Mouse (Mus musculus): Measurements from ENCODE around the gene Gm37240. TPM values are rescaled to one million over a fixed set of nuclear protein-coding genes. Genes with fewer than 3 reads are reported as not detected.

Gene Gm37240
- polyA plus RNA-seq, 1 experiment, result 0.77 TPM

DNA sequence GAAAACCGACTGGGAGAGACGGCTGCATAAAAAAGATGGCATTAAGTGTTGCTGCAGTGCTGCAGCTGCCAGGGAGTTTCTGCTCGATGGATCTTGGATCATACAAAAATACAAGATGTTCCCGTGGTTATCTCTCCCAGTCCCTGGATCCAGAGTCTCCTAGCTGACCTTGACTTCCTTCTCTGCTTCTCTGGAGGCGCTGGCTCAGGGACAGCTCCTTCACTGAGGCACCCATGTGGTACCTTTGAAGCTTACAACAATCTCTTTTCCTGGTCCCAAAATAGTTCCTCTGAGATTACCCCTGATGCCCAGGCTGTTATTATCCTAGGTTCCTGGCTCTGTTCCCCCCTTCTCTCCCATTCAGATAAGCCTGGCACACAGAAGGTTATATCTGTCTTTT lies 672.4 kb downstream of the Gm37240 start:
- no peak overlapping the region for H3K27ac ChIP-seq (ENCODE audit: insufficient read depth, low read length)
- TF ChIP-seq POLR2A (IDR thresholded peaks at IDR 0.05; ENCODE audit: borderline replicate concordance, insufficient read depth, low read length) (no peak), CTCF (IDR thresholded peaks at IDR 0.05; ENCODE audit: borderline replicate concordance, insufficient read depth, low read depth, low read length) (no peak)
- WGBS, result 35% methylated on average over 5 of the region's 5 CpGs
- no peak for DNase-seq
- peaks cover 5% of the 10 kb centered on the region for H3K4me1 ChIP-seq (ENCODE audit: control insufficient read depth, insufficient read depth, low read length)
- no peak overlapping the region for H3K4me3 ChIP-seq (replicated peaks; ENCODE audit: insufficient read depth, low read depth, low read length)
- H3K27me3 ChIP-seq (ENCODE audit: control insufficient read depth, insufficient read depth, low read length), result no peaks in the 10 kb centered on the region

GRCm38 (mm10) chr3:85212751-85213350 lies 674.5 kb downstream of the Gm37240 start:
- Histone ChIP-seq H3K27ac (ENCODE audit: insufficient read depth, low read length) (no peak overlapping the region), H3K4me1 (ENCODE audit: control insufficient read depth, insufficient read depth, low read length) (peaks cover 5% of the 10 kb centered on the region), H3K4me3 (replicated peaks; ENCODE audit: insufficient read depth, low read depth, low read length) (no peak overlapping the region), H3K27me3 (ENCODE audit: control insufficient read depth, insufficient read depth, low read length) (no peaks in the 10 kb centered on the region)
- TF ChIP-seq POLR2A (IDR thresholded peaks at IDR 0.05; ENCODE audit: borderline replicate concordance, insufficient read depth, low read length), result no peak
- DNase-seq, result no peak
- WGBS, result 68% methylated on average over 9 of the region's 9 CpGs

GRCm38 (mm10) chr3:85209887-85210844 lies 677.2 kb downstream of the Gm37240 start:
- no peaks in the 10 kb centered on the region for H3K27me3 ChIP-seq (ENCODE audit: control insufficient read depth, insufficient read depth, low read length)
- H3K27ac ChIP-seq (ENCODE audit: insufficient read depth, low read length), result no peak overlapping the region
- no peak for TF ChIP-seq CTCF (IDR thresholded peaks at IDR 0.05; ENCODE audit: borderline replicate concordance, insufficient read depth, low read depth, low read length)
- no peak for TF ChIP-seq POLR2A (IDR thresholded peaks at IDR 0.05; ENCODE audit: borderline replicate concordance, insufficient read depth, low read length)
- no peak overlapping the region for H3K4me3 ChIP-seq (replicated peaks; ENCODE audit: insufficient read depth, low read depth, low read length)
- H3K4me1 ChIP-seq (ENCODE audit: control insufficient read depth, insufficient read depth, low read length), result peaks cover 5% of the 10 kb centered on the region
- 85% methylated on average over 17 of the region's 17 CpGs for WGBS
- no peak for DNase-seq

DNA sequence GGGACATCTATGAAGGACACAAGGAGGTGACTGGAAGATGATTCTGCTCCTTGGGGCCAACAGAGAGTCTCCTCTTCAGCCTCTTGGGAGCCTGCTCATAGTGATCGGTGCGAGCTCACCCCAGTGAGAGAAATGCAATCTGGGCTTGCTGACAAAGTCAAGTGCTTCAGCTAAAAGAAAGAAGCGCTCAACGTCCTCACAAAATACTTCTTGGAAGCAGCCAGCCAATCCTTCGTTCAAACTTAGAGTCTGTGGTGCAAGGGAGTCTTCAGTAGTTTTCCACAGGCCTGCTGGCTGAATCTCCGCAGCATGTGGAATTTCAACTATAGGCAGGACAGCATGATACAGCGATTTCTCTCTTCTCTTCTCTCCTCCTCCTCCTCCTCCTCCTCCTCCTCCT lies 680.8 kb downstream of the Gm37240 start:
- Histone ChIP-seq H3K27ac (ENCODE audit: insufficient read depth, low read length) (no peak overlapping the region; the same call in 1 of the 2 replicates), H3K4me1 (ENCODE audit: control insufficient read depth, insufficient read depth, low read length) (no peaks in the 10 kb centered on the region), H3K27me3 (ENCODE audit: control insufficient read depth, insufficient read depth, low read length) (no peaks in the 10 kb centered on the region), H3K4me3 (replicated peaks; ENCODE audit: insufficient read depth, low read depth, low read length) (no peak overlapping the region)
- WGBS, result 86% methylated on average over 7 of the region's 7 CpGs
- no peak for TF ChIP-seq CTCF (IDR thresholded peaks at IDR 0.05; ENCODE audit: borderline replicate concordance, insufficient read depth, low read depth, low read length)
- no peak for TF ChIP-seq POLR2A (IDR thresholded peaks at IDR 0.05; ENCODE audit: borderline replicate concordance, insufficient read depth, low read length)
- no peak for DNase-seq

DNA sequence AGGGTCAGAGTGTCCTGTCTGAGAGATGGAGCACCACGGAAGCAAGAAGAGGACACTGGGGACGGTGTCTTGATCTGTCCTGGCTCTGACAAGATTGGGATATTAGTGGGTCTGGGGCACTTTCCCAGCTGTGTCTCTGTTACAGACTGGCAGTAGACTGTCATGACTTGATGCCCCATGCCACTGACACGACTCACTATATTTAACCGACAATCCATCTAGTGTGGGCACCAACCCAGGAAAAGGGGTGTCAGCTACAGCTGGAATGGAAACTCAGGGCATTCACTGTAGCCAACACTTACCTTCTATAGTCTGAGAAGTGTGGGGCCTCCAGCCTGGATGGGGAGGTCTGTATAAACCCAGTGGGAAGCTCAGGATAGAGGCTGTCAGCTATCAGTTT lies 681.4 kb downstream of the Gm37240 start:
- no peak for DNase-seq
- Histone ChIP-seq H3K27me3 (ENCODE audit: control insufficient read depth, insufficient read depth, low read length) (no peaks in the 10 kb centered on the region), H3K4me3 (replicated peaks; ENCODE audit: insufficient read depth, low read depth, low read length) (no peak overlapping the region), H3K4me1 (ENCODE audit: control insufficient read depth, insufficient read depth, low read length) (no peaks in the 10 kb centered on the region), H3K27ac (ENCODE audit: insufficient read depth, low read length) (no peak overlapping the region)
- 90% methylated on average over 4 of the region's 4 CpGs for WGBS
- TF ChIP-seq POLR2A (IDR thresholded peaks at IDR 0.05; ENCODE audit: borderline replicate concordance, insufficient read depth, low read length), result no peak
- no peak for TF ChIP-seq CTCF (IDR thresholded peaks at IDR 0.05; ENCODE audit: borderline replicate concordance, insufficient read depth, low read depth, low read length)

DNA sequence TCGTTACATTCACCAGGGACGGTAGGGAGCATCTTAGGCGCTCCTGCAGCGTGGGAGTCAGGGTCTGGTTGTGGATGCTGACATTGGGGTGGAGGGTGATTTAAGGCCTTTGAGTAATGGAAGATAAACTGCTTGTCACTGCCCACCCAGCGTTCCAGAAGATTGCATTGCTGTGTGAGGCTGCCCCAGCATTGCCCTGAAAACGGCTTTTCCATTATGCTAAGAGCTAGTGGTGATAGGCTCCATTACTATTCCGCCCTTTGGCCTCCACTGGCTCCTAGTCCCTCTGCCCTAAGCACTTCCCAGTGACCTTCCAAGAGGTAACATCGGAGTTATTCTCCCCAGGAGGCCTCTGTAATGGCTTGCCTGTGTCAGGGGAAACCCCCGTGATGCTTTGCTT lies 683.7 kb downstream of the Gm37240 start:
- WGBS, result 83% methylated on average over 9 of the region's 9 CpGs
- DNase-seq, result no peak
- no peak overlapping the region for H3K27ac ChIP-seq (ENCODE audit: insufficient read depth, low read length)

DNA sequence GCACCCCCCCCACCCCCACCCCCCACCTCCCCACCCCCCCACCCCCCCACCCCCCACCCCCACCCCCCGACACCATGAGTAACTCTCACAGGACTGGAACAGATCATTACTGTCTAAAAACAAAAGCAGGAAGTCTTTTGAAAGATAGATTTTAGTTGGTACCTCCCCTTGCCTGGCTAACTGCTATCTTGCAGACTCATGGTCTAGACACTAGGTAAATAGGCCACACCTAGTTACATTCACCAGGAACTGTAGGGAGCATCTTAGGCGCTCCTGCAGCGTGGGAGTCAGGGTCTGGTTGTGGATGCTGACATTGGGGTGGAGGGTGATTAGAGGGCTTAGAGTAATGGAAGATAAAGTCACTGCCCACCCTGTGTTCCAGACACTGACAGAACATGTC lies 684.6 kb downstream of the Gm37240 start:
- Histone ChIP-seq H3K27me3 (ENCODE audit: control insufficient read depth, insufficient read depth, low read length) (no peaks in the 10 kb centered on the region), H3K27ac (ENCODE audit: insufficient read depth, low read length) (no peak overlapping the region), H3K4me1 (ENCODE audit: control insufficient read depth, insufficient read depth, low read length) (no peaks in the 10 kb centered on the region), H3K4me3 (replicated peaks; ENCODE audit: insufficient read depth, low read depth, low read length) (no peak overlapping the region)
- no peak for DNase-seq
- WGBS, result 88% methylated on average over 3 of the region's 3 CpGs
- TF ChIP-seq POLR2A (IDR thresholded peaks at IDR 0.05; ENCODE audit: borderline replicate concordance, insufficient read depth, low read length), result no peak
- no peak for TF ChIP-seq CTCF (IDR thresholded peaks at IDR 0.05; ENCODE audit: borderline replicate concordance, insufficient read depth, low read depth, low read length)

More for the DNA sequence above, 683.7 kb downstream of the Gm37240 start:
- H3K4me3 ChIP-seq (replicated peaks; ENCODE audit: insufficient read depth, low read depth, low read length), result no peak overlapping the region
- H3K4me1 ChIP-seq (ENCODE audit: control insufficient read depth, insufficient read depth, low read length), result no peaks in the 10 kb centered on the region
- no peaks in the 10 kb centered on the region for H3K27me3 ChIP-seq (ENCODE audit: control insufficient read depth, insufficient read depth, low read length)
- TF ChIP-seq POLR2A (IDR thresholded peaks at IDR 0.05; ENCODE audit: borderline replicate concordance, insufficient read depth, low read length) (no peak), CTCF (IDR thresholded peaks at IDR 0.05; ENCODE audit: borderline replicate concordance, insufficient read depth, low read depth, low read length) (no peak)

DNA sequence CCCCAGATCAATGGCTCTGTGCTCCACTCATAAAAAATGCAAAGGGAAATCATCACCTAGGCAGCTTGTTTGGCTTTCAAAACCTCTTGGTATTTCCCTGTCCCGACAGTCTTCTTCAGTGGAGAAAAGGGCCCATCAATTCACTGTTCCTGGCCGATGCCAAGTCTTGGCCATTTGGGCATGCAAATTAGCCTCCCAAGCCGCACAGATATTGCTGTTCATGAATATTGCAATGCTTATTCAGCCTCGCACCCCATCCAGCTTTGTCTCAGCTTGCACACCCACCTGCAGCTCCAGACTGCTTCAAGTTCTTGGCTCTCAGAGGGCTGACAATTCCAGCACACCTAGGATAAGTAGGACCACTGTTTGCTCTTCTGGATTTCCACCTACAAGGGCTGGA lies 685.5 kb downstream of the Gm37240 start:
- no peak for DNase-seq
- Histone ChIP-seq H3K4me1 (ENCODE audit: control insufficient read depth, insufficient read depth, low read length) (no peaks in the 10 kb centered on the region), H3K27ac (ENCODE audit: insufficient read depth, low read length) (no peak overlapping the region)

More for the DNA sequence above, 685.5 kb downstream of the Gm37240 start:
- H3K27me3 ChIP-seq (ENCODE audit: control insufficient read depth, insufficient read depth, low read length), result no peaks in the 10 kb centered on the region
- H3K4me3 ChIP-seq (replicated peaks; ENCODE audit: insufficient read depth, low read depth, low read length), result no peak overlapping the region
- TF ChIP-seq POLR2A (IDR thresholded peaks at IDR 0.05; ENCODE audit: borderline replicate concordance, insufficient read depth, low read length) (no peak), CTCF (IDR thresholded peaks at IDR 0.05; ENCODE audit: borderline replicate concordance, insufficient read depth, low read depth, low read length) (no peak)
- 49% methylated on average over 4 of the region's 4 CpGs for WGBS
